Mouse (Mus musculus) gonadal fat pad, adult 2 months (tissue): Measurements from ENCODE around the gene Ankrd44. TPM values are rescaled to one million over a fixed set of nuclear protein-coding genes. Genes with fewer than 3 reads are reported as not detected.
"Not testable (repeated sequence)": the region's sequence is repeated elsewhere in the genome, so short reads cannot be mapped to it uniquely, and the experiment has no call there.

Experiments used
- DNase-seq: peaks from one replicate; pipeline ENCODE4 v3.0.0-alpha.2; 2012; ENCODE audit warnings: low read depth
- polyA plus RNA-seq: library from polyadenylated mRNA; depleted of rRNA; stranded (reverse); fragments of >200 nt; gene quantifications from 2 replicates; pipeline ENCODE4 v1.2.3, GENCODE M21; 2012; rRNA removed

Ankrd44 gene
- 15.4 and 18.6 TPM in 2 replicates for polyA plus RNA-seq

DNA sequence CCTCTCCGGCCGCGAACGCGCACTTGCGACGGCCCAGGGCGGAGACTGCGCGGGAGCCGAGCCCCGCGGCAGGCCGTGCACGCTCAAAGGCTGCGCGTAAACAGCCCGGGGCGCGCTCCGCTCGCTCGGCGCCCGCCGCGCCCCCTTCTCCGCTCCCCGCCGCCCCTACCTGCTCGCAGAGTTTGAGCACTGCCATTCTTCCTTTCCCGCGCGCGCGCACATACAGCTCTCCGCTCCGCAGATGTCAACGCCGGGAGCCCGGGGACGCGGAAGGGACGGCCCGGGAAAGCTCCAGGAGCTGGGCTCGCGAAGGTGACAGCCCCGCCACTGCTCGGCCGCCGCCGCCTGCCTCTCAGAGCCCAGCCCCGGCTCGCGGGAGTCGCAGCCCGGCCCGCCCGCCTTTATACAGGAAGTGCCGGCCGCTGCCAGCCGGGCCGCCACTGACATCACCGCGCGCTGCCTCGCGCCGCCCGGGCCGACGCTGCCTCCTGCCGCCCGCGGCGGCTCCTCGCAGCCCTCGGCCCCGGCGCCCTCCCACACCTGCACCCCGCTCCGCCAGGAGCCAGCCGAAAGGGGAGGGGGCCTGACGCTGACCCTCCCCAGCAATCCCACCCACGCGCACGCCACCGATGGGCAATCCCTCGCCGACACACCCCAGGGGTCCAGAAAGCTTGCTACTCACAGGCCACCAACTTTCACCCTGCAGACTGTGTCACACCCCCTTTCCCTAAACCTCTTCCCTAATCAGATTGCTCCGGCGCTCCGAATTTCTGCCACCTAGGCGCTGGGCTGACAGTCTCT lies at the start of gene Ankrd44:
TSS of gene Ankrd44 (minus strand) at position 417 of the 801 bp plus-strand sequence.
- DNase-seq, result no peak

DNA sequence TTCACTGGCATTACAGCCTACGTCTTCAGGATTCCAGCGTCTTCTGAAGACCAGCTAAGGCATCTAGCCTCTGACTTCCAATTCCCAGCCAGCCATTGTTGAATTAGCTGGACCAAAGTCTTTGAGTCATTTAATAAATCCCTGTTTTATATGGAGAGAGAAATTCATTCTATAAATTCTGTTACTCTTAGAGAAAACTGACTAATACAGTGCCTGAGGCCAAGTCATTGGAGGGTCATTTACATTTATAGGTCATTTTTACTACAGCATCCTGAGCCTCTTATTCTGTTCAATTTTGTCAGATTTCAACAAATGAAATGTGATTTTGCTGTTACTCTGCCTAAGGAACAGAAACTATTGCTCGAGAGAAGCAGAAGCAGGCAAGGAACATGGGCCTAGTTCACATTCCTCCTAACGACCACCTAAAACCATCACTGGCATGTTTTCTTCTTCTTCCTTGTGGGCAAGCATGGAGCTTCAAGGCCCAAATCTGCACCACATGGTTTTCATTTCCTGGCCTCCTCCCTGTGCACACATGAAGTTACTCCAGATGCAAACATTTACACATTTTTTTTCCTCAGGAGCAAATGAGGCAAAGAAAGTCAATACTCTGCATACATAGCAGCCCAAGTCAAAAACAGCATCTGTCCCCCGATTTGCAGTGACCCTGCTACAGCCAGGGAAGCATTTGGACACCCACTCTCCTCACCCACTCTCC lies 45.7 kb upstream of the Ankrd44 start:
- no peak for DNase-seq

DNA sequence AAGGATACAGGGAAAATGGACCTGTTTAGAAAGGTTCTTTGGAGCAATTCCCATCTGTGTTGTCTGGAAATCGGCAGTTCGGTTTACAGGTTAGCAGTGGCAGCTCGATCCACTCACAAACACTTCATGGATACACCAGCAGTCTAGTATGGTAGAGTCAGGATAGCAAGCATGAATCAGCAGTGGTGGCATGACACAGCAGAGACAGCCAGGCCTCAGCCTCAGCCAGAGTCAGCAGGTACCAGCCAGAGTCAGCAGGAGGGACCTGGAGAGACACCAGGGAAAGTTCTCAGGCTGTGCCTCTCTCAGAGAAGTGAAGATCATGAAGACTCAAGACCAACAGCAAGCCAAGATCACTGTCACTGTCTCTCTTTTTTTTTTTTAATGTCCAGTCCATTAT lies 40.7 kb upstream of the Ankrd44 start:
- no peak for DNase-seq

- no peak for DNase-seq
Observed at GRCm38 (mm10) chr1:54965159-54965995, 39.2 kb upstream of the Ankrd44 start.

DNA sequence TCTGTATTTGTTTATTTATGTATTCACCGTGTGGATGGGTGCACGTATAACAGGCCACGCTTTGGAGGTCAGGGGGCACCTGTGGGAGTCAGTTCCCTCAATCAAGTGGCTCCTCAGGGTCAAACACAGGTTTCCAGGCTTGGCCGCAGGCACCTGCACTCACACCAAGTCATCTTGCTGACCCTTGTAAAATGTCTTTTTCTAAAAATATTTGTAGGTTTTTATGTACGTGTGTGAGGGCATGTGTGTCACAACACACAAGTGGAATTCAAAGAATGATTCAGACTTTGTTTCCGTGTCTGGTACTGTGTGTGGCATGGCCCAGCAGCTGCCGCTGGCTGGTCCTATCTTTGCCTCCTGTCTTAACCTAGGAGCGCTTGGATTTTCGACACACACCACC lies 35.5 kb upstream of the Ankrd44 start:
- DNase-seq, result no peak

GRCm38 (mm10) chr1:54960613-54961165 lies 34.5 kb upstream of the Ankrd44 start:
- DNase-seq, result no peak

GRCm38 (mm10) chr1:54958525-54958924 lies 32.3 kb upstream of the Ankrd44 start:
- DNase-seq, result no peak

DNA sequence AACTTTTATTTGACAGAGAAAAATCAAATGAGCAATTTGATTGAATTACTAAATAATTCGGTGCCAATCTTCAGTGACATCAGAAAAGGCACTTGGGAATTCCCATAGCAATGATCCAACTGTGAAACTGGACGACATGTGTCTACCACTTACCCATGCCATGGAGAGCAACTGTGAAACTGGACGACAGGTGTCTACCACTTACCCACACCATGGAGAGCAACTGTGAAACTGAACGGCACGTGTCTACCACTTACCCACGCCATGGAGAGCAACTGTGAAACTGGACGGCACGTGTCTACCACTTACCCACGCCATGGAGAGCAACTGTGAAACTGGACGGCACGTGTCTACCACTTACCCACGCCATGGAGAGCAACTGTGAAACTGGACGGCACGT lies 30.8 kb upstream of the Ankrd44 start:
- DNase-seq, result not testable (repeated sequence)

- no peak for DNase-seq
Observed at GRCm38 (mm10) chr1:54954856-54955255, 28.7 kb upstream of the Ankrd44 start.

GRCm38 (mm10) chr1:54944648-54945047 lies 18.5 kb upstream of the Ankrd44 start:
- DNase-seq, result no peak

GRCm38 (mm10) chr1:54935466-54935865 lies 9.3 kb upstream of the Ankrd44 start:
- no peak for DNase-seq

DNA sequence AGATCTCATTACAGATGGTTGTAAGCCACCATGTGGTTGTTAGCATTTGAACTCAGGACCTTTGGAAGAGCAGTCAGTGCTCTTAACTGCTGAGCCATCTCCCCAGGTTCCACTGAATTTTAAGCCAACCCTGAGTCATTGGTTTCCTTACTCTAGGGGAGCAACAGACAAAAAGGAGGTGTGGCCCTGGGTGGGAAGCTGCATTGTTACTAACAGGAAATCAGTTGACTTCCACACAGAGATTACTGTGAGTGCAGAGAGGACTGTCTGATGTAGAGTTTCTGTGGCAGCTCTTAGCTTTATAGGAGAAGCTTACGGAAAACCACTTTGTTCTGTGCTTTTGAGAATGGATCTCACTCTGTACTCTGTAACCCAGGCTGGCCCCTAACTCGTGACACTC lies 8.7 kb upstream of the Ankrd44 start:
- no peak for DNase-seq

GRCm38 (mm10) chr1:54933646-54934045 lies 7.5 kb upstream of the Ankrd44 start:
- no peak for DNase-seq

DNA sequence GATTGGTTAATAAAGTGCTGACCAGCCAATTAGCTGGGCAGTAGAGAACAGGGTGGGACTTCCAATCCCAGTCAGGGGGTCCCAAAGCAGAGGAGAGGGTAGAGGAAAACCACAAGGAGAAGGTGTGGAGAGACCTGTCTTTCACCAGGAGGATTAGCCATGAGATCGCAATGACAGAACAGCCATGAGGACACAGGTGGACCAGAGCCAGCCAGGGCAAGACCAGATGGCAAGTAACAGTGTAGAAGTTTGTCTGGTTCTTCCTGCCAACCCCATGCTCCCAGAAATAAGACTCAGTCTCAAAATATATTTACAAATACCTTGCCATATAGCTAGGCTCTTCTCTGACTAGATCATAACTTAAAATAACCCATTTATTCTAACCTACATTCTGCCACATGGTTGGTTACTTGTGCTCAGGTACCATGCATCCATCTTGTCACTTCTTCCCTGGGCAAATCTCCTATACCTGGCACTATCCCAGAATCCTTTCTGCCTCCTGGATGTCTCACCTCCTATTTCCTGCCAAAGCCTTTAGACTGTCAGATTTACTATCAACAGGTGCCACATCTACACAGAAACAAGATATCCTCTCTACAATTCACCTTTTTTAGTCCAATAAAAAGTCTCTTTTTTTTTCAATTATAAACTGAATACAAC lies 6.4 kb upstream of the Ankrd44 start:
- no peak for DNase-seq

DNA sequence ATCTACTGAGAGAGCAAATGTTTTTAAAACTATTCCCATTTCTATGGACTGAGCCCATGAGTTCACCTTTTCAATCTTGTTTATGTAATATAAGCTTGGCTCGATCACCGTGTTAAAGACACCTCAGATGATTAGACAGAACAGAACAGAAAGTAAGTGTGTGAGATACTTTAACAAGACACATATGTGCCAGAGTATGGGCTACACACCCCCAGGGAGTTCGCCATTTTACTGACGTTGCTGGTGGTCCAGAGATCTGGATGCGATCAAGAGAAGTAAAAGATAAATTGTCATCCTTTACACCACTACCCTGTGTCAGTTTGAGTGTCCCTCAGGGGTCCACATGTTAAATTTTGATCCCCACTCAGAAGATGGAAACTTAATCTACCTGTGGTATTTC lies 5.0 kb upstream of the Ankrd44 start:
- DNase-seq, result no peak

- DNase-seq, result no peak
Observed at GRCm38 (mm10) chr1:54930670-54931200, 4.5 kb upstream of the Ankrd44 start.

DNA sequence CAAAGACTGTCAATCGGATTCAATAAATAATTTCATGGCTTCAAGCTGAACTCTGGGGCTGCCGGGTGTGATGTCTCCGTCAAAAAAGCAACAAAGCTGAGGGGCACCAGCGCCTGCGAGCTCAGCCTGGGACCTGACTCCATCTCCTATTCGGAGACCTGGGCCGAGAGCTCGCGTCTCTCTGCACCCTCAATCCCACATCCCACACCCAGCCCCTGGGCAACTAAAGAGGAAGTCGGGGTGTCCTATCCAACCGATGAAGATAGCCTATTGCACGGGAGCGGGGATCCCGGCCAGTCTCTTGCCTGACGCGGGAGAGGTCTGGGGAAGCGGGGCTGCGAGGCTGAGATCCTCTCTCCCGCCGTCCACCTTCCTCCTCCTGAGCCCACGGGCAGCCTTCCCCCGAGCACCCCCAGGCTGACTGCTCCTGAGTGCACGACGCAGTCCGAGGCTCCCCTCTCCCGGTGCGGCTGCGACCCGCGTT lies 694 bp downstream of the Ankrd44 start:
- no peak for DNase-seq

DNA sequence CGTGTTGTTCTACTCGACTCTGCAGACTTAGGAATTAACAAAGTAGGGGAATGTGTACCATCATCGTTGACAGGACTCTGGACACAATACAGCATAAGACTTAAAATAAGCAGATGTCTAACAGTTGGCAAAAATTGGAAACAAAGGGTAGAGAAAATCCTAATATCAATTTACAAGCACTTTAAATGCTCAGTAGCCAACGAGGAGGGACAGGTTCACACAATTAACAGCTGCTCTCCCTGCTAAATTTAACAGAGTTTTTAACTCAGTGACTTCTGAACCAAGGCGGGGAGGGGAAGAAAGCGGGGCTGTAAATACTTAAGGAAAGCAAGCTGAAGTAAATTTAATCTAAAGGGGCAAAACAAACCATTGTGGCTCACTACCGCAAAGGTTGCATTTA lies 1.4 kb downstream of the Ankrd44 start:
- DNase-seq, result no peak

- DNase-seq, result no peak
Observed at GRCm38 (mm10) chr1:54924309-54924685, 1.9 kb downstream of the Ankrd44 start.

GRCm38 (mm10) chr1:54923366-54924308 lies 2.5 kb downstream of the Ankrd44 start:
- DNase-seq, result no peak
